Mouse (Mus musculus): Measurements from ENCODE around the gene Gm20388. TPM values are rescaled to one million over a fixed set of nuclear protein-coding genes. Genes with fewer than 3 reads are reported as not detected.

Gene Gm20388
- polyA plus RNA-seq, 2 experiments: 8.5 TPM; not detected in 1

DNA sequence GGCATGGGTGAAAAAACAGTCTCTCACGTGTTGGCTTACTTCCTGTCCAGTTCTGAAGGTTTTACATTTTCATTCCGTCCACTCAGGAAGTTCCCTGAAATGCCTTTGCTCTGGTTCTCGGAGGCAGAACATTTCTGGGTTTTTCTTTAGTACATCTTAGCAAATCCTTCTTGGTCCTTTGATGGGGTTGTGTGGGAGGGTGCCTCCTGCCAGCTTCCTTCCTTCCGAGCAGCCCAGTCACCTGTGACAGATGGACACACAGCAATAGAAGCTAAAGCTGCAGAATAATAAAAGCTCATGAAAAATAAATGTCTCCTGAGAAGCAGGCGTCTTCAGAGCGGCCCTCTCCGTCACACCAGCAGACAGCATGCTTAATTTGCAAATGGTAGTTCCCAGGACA lies 4168.3 kb downstream of the Gm20388 start:
- Histone ChIP-seq H3K27me3 (ENCODE audit: control insufficient read depth, insufficient read depth, low read length) (no peaks in the 10 kb centered on the region), H3K27ac (no peak overlapping the region), H3K9me3 (ENCODE audit: control insufficient read depth, low read length) (no peaks in the 10 kb centered on the region), H3K4me2 (ENCODE audit: low read depth) (no peak overlapping the region), H3K4me3 (ENCODE audit: insufficient read depth in 1 of 2, low read depth in 2 of 2, low read length in 2 of 2) (no peak overlapping the region), H3K36me3 (replicated peaks; ENCODE audit: control insufficient read depth, insufficient read depth, low read depth) (no peaks in the 10 kb centered on the region), H3K4me1 (replicated peaks; ENCODE audit: control insufficient read depth in 2 of 2, insufficient read depth in 2 of 2, low read length in 1 of 2) (peaks cover 19 to 22% of the 10 kb centered on the region in 2 experiments), H3K9ac (replicated peaks) (no peak overlapping the region)
- no peak for TF ChIP-seq EP300 (IDR thresholded peaks at IDR 0.05; ENCODE audit: low read depth)
- ATAC-seq (ENCODE audit: insufficient read depth): no peak
- 70% methylated on average over 7 of the region's 7 CpGs for WGBS (ENCODE audit: insufficient replicate concordance)
- DNase-seq (ENCODE audit: low read depth in 3 of 3, low spot score in 3 of 3): no peak

DNA sequence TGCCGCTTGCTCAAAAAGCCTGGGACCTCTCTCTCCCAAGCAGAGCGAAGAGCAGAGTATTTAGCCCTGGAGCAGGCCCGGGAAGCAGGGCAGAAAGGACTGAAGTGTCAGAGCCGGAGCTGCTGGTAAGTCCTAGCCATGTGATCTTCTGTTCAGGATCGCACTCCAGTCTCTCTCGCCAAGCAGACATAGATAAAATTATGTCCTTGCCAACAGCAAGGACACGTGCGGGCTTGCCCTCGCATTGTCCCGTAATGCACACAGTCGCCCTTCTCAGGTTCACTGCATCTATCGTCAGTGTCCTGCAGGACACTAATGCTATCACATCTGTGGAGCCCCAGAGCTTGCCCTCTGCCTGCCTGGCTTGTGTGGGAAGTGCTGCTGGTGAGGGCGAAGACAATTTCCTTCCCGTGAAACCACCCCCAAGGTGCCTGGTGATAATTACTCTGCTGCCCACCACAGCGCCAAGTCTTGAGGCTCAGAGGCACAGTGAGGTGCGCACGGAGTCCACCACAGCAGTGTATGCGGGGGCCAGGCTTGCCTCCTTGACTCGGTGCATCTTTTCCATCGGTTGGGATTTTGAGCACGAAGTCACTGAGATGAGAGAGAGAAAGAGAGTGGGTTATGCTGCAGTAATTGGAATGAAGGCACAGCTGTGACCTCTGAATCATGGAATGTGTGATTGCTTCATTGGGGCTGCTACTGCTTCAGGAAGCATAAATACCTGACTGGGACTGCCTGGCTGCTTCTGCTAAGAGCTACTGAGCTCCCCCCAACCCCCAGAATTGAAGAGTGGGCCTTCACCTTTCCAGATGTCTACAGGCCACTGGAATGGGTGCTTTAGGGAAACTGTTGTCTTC lies 4170.1 kb downstream of the Gm20388 start:
- no peak overlapping the region for H3K27ac ChIP-seq

DNA sequence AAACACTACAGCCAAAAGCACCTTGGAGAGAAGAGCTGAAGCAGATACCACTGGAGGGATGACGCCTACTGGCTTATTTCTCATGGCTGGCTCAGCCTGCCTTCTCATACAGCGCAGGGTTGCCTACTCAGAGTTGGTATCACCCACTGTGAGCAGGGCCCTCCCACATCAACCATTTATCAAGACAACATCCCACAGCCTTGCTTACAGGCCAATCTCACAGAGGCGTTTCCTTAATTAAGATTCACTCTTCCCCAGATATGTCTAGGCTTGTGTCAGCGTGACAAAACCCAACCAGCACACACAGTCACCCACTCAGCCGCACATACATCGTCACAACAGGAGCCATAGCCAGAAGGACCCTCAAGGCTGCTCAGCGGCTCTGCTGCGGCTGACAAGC lies 4172.0 kb downstream of the Gm20388 start:
- no peaks in the 10 kb centered on the region for H3K9me3 ChIP-seq (ENCODE audit: control insufficient read depth, low read length)
- H3K4me1 ChIP-seq (replicated peaks; ENCODE audit: control insufficient read depth in 2 of 2, insufficient read depth in 2 of 2, low read length in 1 of 2): peaks cover 8% of the 10 kb centered on the region in 2 experiments
- TF ChIP-seq EP300 (IDR thresholded peaks at IDR 0.05; ENCODE audit: low read depth): no peak
- no peak for TF ChIP-seq CTCF (IDR thresholded peaks at IDR 0.05; ENCODE audit: low read depth)
- no peak overlapping the region for H3K27ac ChIP-seq
- WGBS (ENCODE audit: insufficient replicate concordance): 76% methylated on average over 8 of the region's 8 CpGs
- ATAC-seq (ENCODE audit: insufficient read depth) (no peak), DNase-seq (ENCODE audit: low read depth in 3 of 3, low spot score in 3 of 3) (no peak)
- no peak overlapping the region for H3K9ac ChIP-seq (replicated peaks)
- no peaks in the 10 kb centered on the region for H3K27me3 ChIP-seq (ENCODE audit: control insufficient read depth, insufficient read depth, low read length)
- H3K4me2 ChIP-seq (ENCODE audit: low read depth): no peak overlapping the region
- H3K36me3 ChIP-seq (replicated peaks; ENCODE audit: control insufficient read depth, insufficient read depth, low read depth): no peaks in the 10 kb centered on the region
- no peak overlapping the region for H3K4me3 ChIP-seq (ENCODE audit: insufficient read depth in 1 of 2, low read depth in 2 of 2, low read length in 2 of 2)

More for the DNA sequence above, 4170.1 kb downstream of the Gm20388 start:
- Histone ChIP-seq H3K9me3 (ENCODE audit: control insufficient read depth, low read length) (no peaks in the 10 kb centered on the region), H3K4me1 (replicated peaks; ENCODE audit: control insufficient read depth in 2 of 2, insufficient read depth in 2 of 2, low read length in 1 of 2) (peaks cover 19 to 22% of the 10 kb centered on the region in 2 experiments), H3K4me2 (ENCODE audit: low read depth) (no peak overlapping the region), H3K4me3 (ENCODE audit: insufficient read depth in 1 of 2, low read depth in 2 of 2, low read length in 2 of 2) (no peak overlapping the region), H3K9ac (replicated peaks) (no peak overlapping the region), H3K27me3 (ENCODE audit: control insufficient read depth, insufficient read depth, low read length) (no peaks in the 10 kb centered on the region), H3K36me3 (replicated peaks; ENCODE audit: control insufficient read depth, insufficient read depth, low read depth) (no peaks in the 10 kb centered on the region)
- DNase-seq (ENCODE audit: low read depth in 3 of 3, low spot score in 3 of 3): no peak
- no peak for ATAC-seq (ENCODE audit: insufficient read depth)
- 69% methylated on average over 21 of the region's 21 CpGs for WGBS (ENCODE audit: insufficient replicate concordance)
- TF ChIP-seq CTCF (IDR thresholded peaks at IDR 0.05; ENCODE audit: low read depth): no peak

GRCm38 (mm10) chr8:124083611-124084010 lies 4173.0 kb downstream of the Gm20388 start:
- Histone ChIP-seq H3K4me2 (ENCODE audit: low read depth) (no peak overlapping the region), H3K27me3 (ENCODE audit: control insufficient read depth, insufficient read depth, low read length) (no peaks in the 10 kb centered on the region), H3K36me3 (replicated peaks; ENCODE audit: control insufficient read depth, insufficient read depth, low read depth) (no peaks in the 10 kb centered on the region), H3K9me3 (ENCODE audit: control insufficient read depth, low read length) (no peaks in the 10 kb centered on the region), H3K27ac (no peak overlapping the region), H3K9ac (replicated peaks) (no peak overlapping the region), H3K4me1 (replicated peaks; ENCODE audit: control insufficient read depth in 2 of 2, insufficient read depth in 2 of 2, low read length in 1 of 2) (no peaks in the 10 kb centered on the region; a peak in 2 of 4 replicates), H3K4me3 (ENCODE audit: insufficient read depth in 1 of 2, low read depth in 2 of 2, low read length in 2 of 2) (no peak overlapping the region)
- 71% methylated on average over 7 of the region's 7 CpGs for WGBS (ENCODE audit: insufficient replicate concordance)
- TF ChIP-seq CTCF (IDR thresholded peaks at IDR 0.05; ENCODE audit: low read depth): 0 out of 2 replicates have a peak, but pooled peaks have one; percentile 41
- TF ChIP-seq EP300 (IDR thresholded peaks at IDR 0.05; ENCODE audit: low read depth): no peak
- DNase-seq (ENCODE audit: low read depth in 3 of 3, low spot score in 3 of 3) (no peak), ATAC-seq (ENCODE audit: insufficient read depth) (no peak)

DNA sequence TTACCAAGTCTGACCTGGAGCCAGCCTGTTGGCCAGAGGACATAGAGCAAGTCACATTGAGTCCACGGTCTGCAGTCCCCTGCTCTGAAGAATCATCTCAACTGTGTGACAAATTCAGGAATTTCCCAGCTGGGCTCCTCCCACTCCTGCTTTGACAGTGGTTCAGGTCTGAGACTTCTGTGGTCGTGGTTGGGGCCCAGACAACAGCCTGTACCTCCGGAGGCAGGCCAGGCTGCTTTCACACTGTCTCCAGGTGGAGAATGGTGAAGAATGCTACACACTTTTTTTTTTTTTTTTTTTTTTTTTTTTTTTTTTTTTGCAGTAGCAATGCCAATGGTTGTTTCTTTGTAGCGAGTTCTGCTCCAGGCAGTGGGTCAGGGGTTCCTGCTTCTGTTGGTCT lies 4175.0 kb downstream of the Gm20388 start:
- no peak overlapping the region for H3K9ac ChIP-seq (replicated peaks)
- no peak overlapping the region for H3K4me2 ChIP-seq (ENCODE audit: low read depth)
- H3K4me1 ChIP-seq (replicated peaks; ENCODE audit: control insufficient read depth in 2 of 2, insufficient read depth in 2 of 2, low read length in 1 of 2): no peaks in the 10 kb centered on the region; a peak in 1 of 4 replicates
- WGBS (ENCODE audit: insufficient replicate concordance): 25% methylated on average over 4 of the region's 4 CpGs
- ATAC-seq (ENCODE audit: insufficient read depth) (no peak), DNase-seq (ENCODE audit: low read depth in 3 of 3, low spot score in 3 of 3) (no peak)
- TF ChIP-seq EP300 (IDR thresholded peaks at IDR 0.05; ENCODE audit: low read depth) (no peak), CTCF (IDR thresholded peaks at IDR 0.05; ENCODE audit: low read depth) (no peak)
- H3K4me3 ChIP-seq (ENCODE audit: insufficient read depth in 1 of 2, low read depth in 2 of 2, low read length in 2 of 2): no peak overlapping the region
- H3K27me3 ChIP-seq (ENCODE audit: control insufficient read depth, insufficient read depth, low read length): no peaks in the 10 kb centered on the region
- H3K9me3 ChIP-seq (ENCODE audit: control insufficient read depth, low read length): no peaks in the 10 kb centered on the region
- H3K27ac ChIP-seq: no peak overlapping the region
- no peaks in the 10 kb centered on the region for H3K36me3 ChIP-seq (replicated peaks; ENCODE audit: control insufficient read depth, insufficient read depth, low read depth)

All from liver, embryonic 14.5 days (tissue).